Mouse (Mus musculus) liver, adult 2 months (tissue): ENCODE results near the gene Alms1. TPM values are rescaled to one million over a fixed set of nuclear protein-coding genes. Genes with fewer than 3 reads are reported as not detected.
A peak's percentile ranks its signal among the peaks of the same experiment; 100 is the strongest.

Experiments
- DNase-seq: peaks from one replicate; pipeline ENCODE4 v3.0.0-alpha.2; 2011; ENCODE audit warnings: low read depth, low spot score; ENCODE audit errors: extremely low read depth
- H3K27ac ChIP-seq: fragments of 200-500 bp; replicated peaks from 2 replicates; pipeline ENCODE4 v1.5.1; 2012; ENCODE audit warnings: low read depth, mild to moderate bottlenecking, control low read depth, inconsistent platforms, low read length; ENCODE audit not compliant: insufficient read depth
- H3K27me3 ChIP-seq: fragments of 200-500 bp; 2 replicates; pipeline ENCODE4 v1.6.1; 2012; ENCODE audit warnings: mild to moderate bottlenecking, moderate library complexity, low read length, inconsistent platforms; ENCODE audit not compliant: control insufficient read depth, insufficient read depth
- H3K36me3 ChIP-seq: fragments of 200-500 bp; 2 replicates; pipeline ENCODE4 v1.6.1; 2012; ENCODE audit warnings: low read length, inconsistent platforms; ENCODE audit not compliant: control insufficient read depth, insufficient read depth
- H3K4me1 ChIP-seq: fragments of 200-500 bp; 2 replicates; pipeline ENCODE4 v1.6.1; 2011; ENCODE audit warnings: low read length; ENCODE audit not compliant: control insufficient read depth, insufficient read depth
- H3K4me3 ChIP-seq: fragments of 200-500 bp; 2 replicates; pipeline ENCODE4 v1.5.1; 2011; ENCODE audit warnings: low read depth, mild to moderate bottlenecking, control low read depth, low read length, moderate library complexity; ENCODE audit not compliant: insufficient read depth
- H3K79me2 ChIP-seq: fragments of 200-500 bp; 2 replicates; pipeline ENCODE4 v1.6.1; 2012; ENCODE audit warnings: inconsistent platforms, mild to moderate bottlenecking, low read length, moderate library complexity; ENCODE audit not compliant: control insufficient read depth, insufficient read depth
- H3K9ac ChIP-seq: fragments of 200-500 bp; 2 replicates; pipeline ENCODE4 v1.6.1; 2012; ENCODE audit warnings: low read depth, mild to moderate bottlenecking, control low read depth, inconsistent platforms, low read length
- CTCF ChIP-seq: fragments of 200-500 bp; IDR thresholded peaks from 2 replicates; pipeline ENCODE4 v1.5.1; 2011; ENCODE audit warnings: low read depth, low read length, control low read depth
- POLR2A ChIP-seq: fragments of 200-500 bp; IDR thresholded peaks from 2 replicates; pipeline ENCODE4 v1.6.1; 2011; ENCODE audit warnings: low read length, control low read depth; ENCODE audit not compliant: insufficient read depth; ENCODE audit errors: extremely low read depth
- WGBS: fragments of 180-500 bp; shearing (Covaris S2); methylation state at CpG from one replicate; pipeline ENCODE4 v1.1.7; 2018; 5-methylcytosine and 5-hydroxymethylcytosine counted together
- polyA plus RNA-seq: library from polyadenylated mRNA; depleted of rRNA; stranded (reverse); fragments of >200 nt; gene quantifications from 2 replicates; pipeline ENCODE4 v1.2.3, GENCODE M21; 2012; rRNA removed
- total RNA-seq: library from RNA; depleted of rRNA; stranded (reverse); fragments of >200 nt; gene quantifications from 2 replicates; pipeline ENCODE4 v1.2.3, GENCODE M21; 2014; rRNA removed

Alms1 gene
- 2.3 and 2.7 TPM in 2 replicates for total RNA-seq
- polyA plus RNA-seq: 0.13 and 0.14 TPM in 2 replicates

- WGBS: under 1% methylated on average over 58 of the region's 59 CpGs
Measured at GRCm38 (mm10) chr6:85587396-85588143, at the start of gene Alms1. TSS of gene Alms1 (plus strand) at chr6:85587531.

GRCm38 (mm10) chr6:85543351-85544175 is 43.8 kb upstream of the Alms1 start:
- DNase-seq: no peak
- H3K27ac ChIP-seq: no peak overlapping the region
- no peaks in the 10 kb centered on the region for H3K4me1 ChIP-seq
- 69% methylated on average over 10 of the region's 10 CpGs for WGBS
- H3K4me3 ChIP-seq: no peak overlapping the region
- H3K9ac ChIP-seq: no peak overlapping the region
- TF ChIP-seq CTCF (no peak), POLR2A (no peak)
- H3K27me3 ChIP-seq: peaks cover 2% of the 10 kb centered on the region; the same call in 1 of the 2 replicates
- no peaks in the 10 kb centered on the region for H3K79me2 ChIP-seq
- no peaks in the 10 kb centered on the region for H3K36me3 ChIP-seq

More at GRCm38 (mm10) chr6:85587396-85588143, at the start of gene Alms1:
- Histone ChIP-seq H3K4me3 (peak within 1 kb of the TSS; percentile 77), H3K27ac (peak within 1 kb of the TSS; percentile 26), H3K27me3 (no peaks in the 10 kb centered on the region), H3K9ac (peak within 1 kb of the TSS; percentile 66), H3K79me2 (no peaks in the 10 kb centered on the region; the same call in 1 of the 2 replicates), H3K36me3 (no peaks in the 10 kb centered on the region), H3K4me1 (no peaks in the 10 kb centered on the region)
- DNase-seq: peak; percentile 77
- 0 out of 2 replicates have a peak, but pooled peaks have one; percentile 45 for TF ChIP-seq POLR2A
- no peak for TF ChIP-seq CTCF

DNA sequence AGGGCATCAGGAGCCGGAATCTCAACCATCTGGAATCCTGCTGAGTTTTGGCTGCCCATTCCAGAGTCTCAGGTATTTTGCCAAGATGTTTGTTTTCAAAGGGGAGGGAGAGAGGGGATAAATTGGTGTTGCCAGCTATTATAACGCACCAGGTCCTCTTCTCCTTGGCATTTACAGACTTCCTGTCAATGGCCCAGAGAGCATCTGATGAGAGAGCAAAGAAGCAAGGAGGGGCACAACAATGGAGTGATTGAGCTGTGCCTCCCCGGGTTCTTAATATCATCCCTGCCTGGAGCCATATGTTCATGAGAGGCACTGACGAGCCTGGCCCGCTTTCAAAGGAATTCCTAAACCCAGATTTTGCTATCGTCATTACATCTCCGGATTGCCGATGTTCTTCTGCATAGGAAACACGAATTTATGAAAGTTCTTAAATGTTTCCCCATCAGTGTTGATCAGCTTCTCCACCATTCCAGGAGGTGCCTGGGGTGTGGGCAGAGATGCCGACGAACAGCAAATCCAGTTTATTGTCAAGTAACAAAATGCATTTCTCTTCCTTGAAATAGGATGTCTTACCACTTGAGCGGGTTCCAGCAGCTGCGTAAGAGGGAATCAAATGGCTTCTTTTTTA is 43.0 kb upstream of the Alms1 start:
- Histone ChIP-seq H3K79me2 (no peaks in the 10 kb centered on the region), H3K4me3 (no peak overlapping the region), H3K27me3 (peaks cover 2% of the 10 kb centered on the region; the same call in 1 of the 2 replicates), H3K4me1 (no peaks in the 10 kb centered on the region), H3K9ac (no peak overlapping the region), H3K27ac (no peak overlapping the region), H3K36me3 (no peaks in the 10 kb centered on the region)
- DNase-seq: no peak
- WGBS: 82% methylated on average over 13 of the region's 13 CpGs
- TF ChIP-seq CTCF: no peak
- no peak for TF ChIP-seq POLR2A

DNA sequence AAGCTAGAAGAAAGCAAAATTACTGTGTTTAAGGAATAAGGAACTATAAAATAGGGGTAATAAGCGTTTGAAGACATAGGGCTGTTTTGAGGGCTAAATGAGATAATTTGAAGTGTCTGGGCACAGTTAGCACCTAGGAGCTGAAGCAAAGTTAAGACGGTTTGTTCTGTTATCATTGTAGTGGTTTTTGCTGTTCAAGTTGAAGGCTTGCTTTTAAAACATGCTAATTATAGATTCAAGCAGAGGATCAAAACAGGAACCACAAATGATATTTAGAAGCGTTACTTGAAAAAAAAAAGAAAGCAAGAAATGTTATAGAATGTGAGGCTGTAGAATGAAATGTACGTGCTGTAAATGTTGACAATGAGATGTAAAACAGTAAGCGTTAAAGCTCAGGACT is 39.7 kb upstream of the Alms1 start:
- Histone ChIP-seq H3K27ac (no peak overlapping the region), H3K4me3 (no peak overlapping the region), H3K27me3 (peaks cover 2% of the 10 kb centered on the region; the same call in 1 of the 2 replicates), H3K4me1 (no peaks in the 10 kb centered on the region), H3K36me3 (no peaks in the 10 kb centered on the region), H3K9ac (no peak overlapping the region), H3K79me2 (no peaks in the 10 kb centered on the region)
- no peak for DNase-seq
- TF ChIP-seq CTCF: no peak
- TF ChIP-seq POLR2A: no peak
- WGBS: 78% methylated on average over 5 of the region's 5 CpGs

DNA sequence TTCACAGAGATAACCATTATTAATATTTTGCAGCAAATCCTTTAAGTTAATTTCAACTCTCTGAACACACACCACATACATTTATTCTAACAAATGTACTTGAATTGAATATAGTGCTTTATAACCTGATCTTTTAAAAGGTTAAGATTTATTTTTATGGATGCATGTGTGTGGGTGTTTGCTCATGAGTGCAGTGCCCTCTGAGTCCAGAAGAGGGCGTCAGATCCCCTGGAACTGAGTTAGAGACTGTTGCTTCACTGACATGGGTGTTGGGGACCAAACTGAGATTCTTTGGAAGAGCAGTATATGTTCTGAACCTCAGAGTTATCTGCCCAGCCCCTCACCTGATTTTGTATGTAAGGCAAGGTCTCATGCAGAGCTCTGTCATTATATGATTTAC is 25.0 kb upstream of the Alms1 start:
- H3K36me3 ChIP-seq: no peaks in the 10 kb centered on the region
- no peak for DNase-seq
- 20% methylated on average over 1 of the region's 1 CpGs for WGBS
- no peaks in the 10 kb centered on the region for H3K27me3 ChIP-seq
- H3K4me3 ChIP-seq: no peak overlapping the region
- no peaks in the 10 kb centered on the region for H3K4me1 ChIP-seq
- H3K79me2 ChIP-seq: no peaks in the 10 kb centered on the region
- no peak overlapping the region for H3K27ac ChIP-seq
- H3K9ac ChIP-seq: no peak overlapping the region
- no peak for TF ChIP-seq POLR2A
- peak; percentile 1; the same call in 1 of the 2 replicates for TF ChIP-seq CTCF
